Mouse (Mus musculus): ENCODE data around the gene Rgma. TPM values are rescaled to one million over a fixed set of nuclear protein-coding genes. Genes with fewer than 3 reads are reported as not detected.
A peak's percentile ranks its signal among the peaks of the same experiment; 100 is the strongest.

Rgma gene
- 6.6 and 6.7 TPM in 2 replicates for polyA plus RNA-seq (2015; fragmentation: Nextera tagmentation; extraction: Ambion mirVana)

- WGBS = under 1% methylated on average over 77 of the region's 85 CpGs
- ATAC-seq (replicated peaks; ENCODE audit: low FRiP score, low read depth) (peak; percentile 75), DNase-seq (ENCODE audit: low spot score) (peak; percentile 67)
- H3K27ac ChIP-seq = no peak within 1 kb of the TSS
- H3K4me3 ChIP-seq (replicated peaks; ENCODE audit: low read depth, low read length) = peak within 1 kb of the TSS; percentile 55
- no peak for TF ChIP-seq CTCF (IDR thresholded peaks at IDR 0.05; ENCODE audit: low read depth)
- peak within 1 kb of the TSS; percentile 99 for H3K4me2 ChIP-seq (ENCODE audit: low read length)
- H3K27me3 ChIP-seq (ENCODE audit: insufficient read depth, low read length) = peaks cover 9% of the 10 kb centered on the region; the same call in 1 of the 2 replicates
- peaks cover 8% of the 10 kb centered on the region for H3K4me1 ChIP-seq (replicated peaks; ENCODE audit: insufficient read depth, low read length)
- H3K9ac ChIP-seq (ENCODE audit: low read depth, low read length) = peak within 1 kb of the TSS; percentile 50
- H3K36me3 ChIP-seq (ENCODE audit: insufficient read depth, low read length) = no peaks in the 10 kb centered on the region
- H3K9me3 ChIP-seq (replicated peaks; ENCODE audit: low read length) = no peaks in the 10 kb centered on the region
Measured at GRCm38 (mm10) chr7:73375257-73376100, at the start of gene Rgma. Gene Rgma (plus strand): TSS chr7:73375509.

- 58% methylated on average over 14 of the region's 14 CpGs for WGBS
Measured at GRCm38 (mm10) chr7:73326236-73326635, 49.1 kb upstream of the Rgma start.

GRCm38 (mm10) chr7:73326680-73327079, 48.6 kb upstream of the Rgma start:
- H3K9me3 ChIP-seq (replicated peaks; ENCODE audit: low read length) = no peaks in the 10 kb centered on the region
- H3K4me2 ChIP-seq (ENCODE audit: low read length) = no peak overlapping the region
- ATAC-seq (replicated peaks; ENCODE audit: low FRiP score, low read depth) = no peak
- WGBS = 43% methylated on average over 11 of the region's 11 CpGs
- no peak overlapping the region for H3K4me3 ChIP-seq (replicated peaks; ENCODE audit: low read depth, low read length)
- no peaks in the 10 kb centered on the region for H3K27me3 ChIP-seq (ENCODE audit: insufficient read depth, low read length)
- H3K9ac ChIP-seq (ENCODE audit: low read depth, low read length) = no peak overlapping the region
- TF ChIP-seq CTCF (IDR thresholded peaks at IDR 0.05; ENCODE audit: low read depth) = no peak
- no peak overlapping the region for H3K27ac ChIP-seq
- peaks cover 2% of the 10 kb centered on the region; the same call in 1 of the 2 replicates for H3K4me1 ChIP-seq (replicated peaks; ENCODE audit: insufficient read depth, low read length)
- no peaks in the 10 kb centered on the region for H3K36me3 ChIP-seq (ENCODE audit: insufficient read depth, low read length)
- DNase-seq (ENCODE audit: low spot score) = peak; percentile 52

More at GRCm38 (mm10) chr7:73326236-73326635, 49.1 kb upstream of the Rgma start:
- Histone ChIP-seq H3K9me3 (replicated peaks; ENCODE audit: low read length) (no peaks in the 10 kb centered on the region), H3K4me2 (ENCODE audit: low read length) (no peak overlapping the region), H3K27me3 (ENCODE audit: insufficient read depth, low read length) (no peaks in the 10 kb centered on the region), H3K36me3 (ENCODE audit: insufficient read depth, low read length) (no peaks in the 10 kb centered on the region), H3K9ac (ENCODE audit: low read depth, low read length) (no peak overlapping the region), H3K27ac (no peak overlapping the region), H3K4me3 (replicated peaks; ENCODE audit: low read depth, low read length) (no peak overlapping the region), H3K4me1 (replicated peaks; ENCODE audit: insufficient read depth, low read length) (no peaks in the 10 kb centered on the region; the same call in 1 of the 2 replicates)
- TF ChIP-seq CTCF (IDR thresholded peaks at IDR 0.05; ENCODE audit: low read depth) = no peak
- ATAC-seq (replicated peaks; ENCODE audit: low FRiP score, low read depth) = no peak
- DNase-seq (ENCODE audit: low spot score) = no peak

GRCm38 (mm10) chr7:73327193-73327592, 48.1 kb upstream of the Rgma start:
- peak; percentile 84 for DNase-seq (ENCODE audit: low spot score)

DNA sequence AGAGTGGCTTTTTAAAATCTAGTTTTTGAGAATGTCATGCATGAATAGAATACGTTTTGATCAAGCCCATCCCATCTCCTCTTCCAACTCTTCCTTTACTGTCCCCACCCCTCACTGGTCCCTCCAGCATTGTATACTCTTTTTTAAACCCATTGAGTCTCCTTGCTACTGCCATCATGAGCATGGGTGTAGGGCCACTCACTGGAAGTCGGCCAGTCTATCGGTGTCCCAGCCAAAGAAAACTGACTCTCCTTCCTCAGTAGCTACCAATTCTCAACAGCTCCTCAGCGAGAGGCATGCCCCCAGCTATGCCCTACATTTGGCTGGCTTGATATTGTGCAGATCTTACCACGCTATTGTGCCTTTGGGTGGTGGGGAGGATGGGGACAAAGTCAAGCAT, 47.7 kb upstream of the Rgma start:
- Histone ChIP-seq H3K4me3 (replicated peaks; ENCODE audit: low read depth, low read length) (no peak overlapping the region), H3K9ac (ENCODE audit: low read depth, low read length) (no peak overlapping the region), H3K36me3 (ENCODE audit: insufficient read depth, low read length) (no peaks in the 10 kb centered on the region), H3K27ac (no peak overlapping the region), H3K4me2 (ENCODE audit: low read length) (no peak overlapping the region), H3K27me3 (ENCODE audit: insufficient read depth, low read length) (no peaks in the 10 kb centered on the region), H3K9me3 (replicated peaks; ENCODE audit: low read length) (no peaks in the 10 kb centered on the region), H3K4me1 (replicated peaks; ENCODE audit: insufficient read depth, low read length) (peaks cover 5% of the 10 kb centered on the region; the same call in 1 of the 2 replicates)
- WGBS = 68% methylated on average over 5 of the region's 5 CpGs
- no peak for TF ChIP-seq CTCF (IDR thresholded peaks at IDR 0.05; ENCODE audit: low read depth)
- ATAC-seq (replicated peaks; ENCODE audit: low FRiP score, low read depth) = no peak
- DNase-seq (ENCODE audit: low spot score) = no peak

More at GRCm38 (mm10) chr7:73327193-73327592, 48.1 kb upstream of the Rgma start:
- Histone ChIP-seq H3K4me2 (ENCODE audit: low read length) (no peak overlapping the region), H3K4me1 (replicated peaks; ENCODE audit: insufficient read depth, low read length) (peaks cover 5% of the 10 kb centered on the region; the same call in 1 of the 2 replicates), H3K4me3 (replicated peaks; ENCODE audit: low read depth, low read length) (no peak overlapping the region), H3K27ac (no peak overlapping the region), H3K9ac (ENCODE audit: low read depth, low read length) (no peak overlapping the region), H3K36me3 (ENCODE audit: insufficient read depth, low read length) (no peaks in the 10 kb centered on the region), H3K9me3 (replicated peaks; ENCODE audit: low read length) (no peaks in the 10 kb centered on the region), H3K27me3 (ENCODE audit: insufficient read depth, low read length) (no peaks in the 10 kb centered on the region)
- WGBS = 38% methylated on average over 8 of the region's 8 CpGs
- no peak for TF ChIP-seq CTCF (IDR thresholded peaks at IDR 0.05; ENCODE audit: low read depth)
- ATAC-seq (replicated peaks; ENCODE audit: low FRiP score, low read depth) = no peak

GRCm38 (mm10) chr7:73328653-73329207, 46.6 kb upstream of the Rgma start:
- WGBS = 33% methylated on average over 5 of the region's 5 CpGs
- peak; percentile 60 for DNase-seq (ENCODE audit: low spot score)
- H3K27me3 ChIP-seq (ENCODE audit: insufficient read depth, low read length) = no peaks in the 10 kb centered on the region
- no peak overlapping the region for H3K9ac ChIP-seq (ENCODE audit: low read depth, low read length)
- no peaks in the 10 kb centered on the region for H3K36me3 ChIP-seq (ENCODE audit: insufficient read depth, low read length)
- H3K4me2 ChIP-seq (ENCODE audit: low read length) = no peak overlapping the region
- H3K9me3 ChIP-seq (replicated peaks; ENCODE audit: low read length) = no peaks in the 10 kb centered on the region
- H3K4me3 ChIP-seq (replicated peaks; ENCODE audit: low read depth, low read length) = no peak overlapping the region
- no peak for ATAC-seq (replicated peaks; ENCODE audit: low FRiP score, low read depth)
- no peak overlapping the region for H3K27ac ChIP-seq
- peaks cover 5% of the 10 kb centered on the region; the same call in 1 of the 2 replicates for H3K4me1 ChIP-seq (replicated peaks; ENCODE audit: insufficient read depth, low read length)
- TF ChIP-seq CTCF (IDR thresholded peaks at IDR 0.05; ENCODE audit: low read depth) = no peak
